Mouse (Mus musculus): ENCODE measurements at regions not wholly inside any gene's neighbourhood (a gene's known extent, or its start where the extent isn't known, plus 50 kb on each side); places are given as distances from the start of the nearest gene placed in this dataset.

DNA sequence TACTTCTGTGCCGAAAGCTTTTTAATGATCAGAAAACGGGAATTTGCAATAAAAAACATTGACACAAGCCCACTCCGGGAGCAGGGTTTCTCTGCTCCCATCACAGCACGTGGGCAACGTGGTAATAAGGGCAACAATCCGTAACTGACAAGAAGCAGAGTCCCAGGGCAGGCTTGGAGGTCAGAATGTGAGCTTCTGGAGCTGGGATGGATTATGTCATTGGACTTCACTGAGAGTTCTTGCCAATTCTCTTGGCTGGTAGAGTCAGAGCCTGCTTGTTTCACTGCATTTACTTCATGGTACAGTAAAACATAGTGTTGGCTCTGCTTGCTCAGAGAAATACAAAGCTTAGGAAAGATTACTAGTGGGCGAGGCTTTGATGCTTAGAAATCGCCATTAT, 252.7 kb downstream of the Lmo4 start:
- no peak for ATAC-seq (ENCODE audit: insufficient number of reproducible peaks, low FRiP score, low TSS enrichment)

- no peak for ATAC-seq (ENCODE audit: insufficient number of reproducible peaks, low FRiP score, low TSS enrichment)
Observed at GRCm38 (mm10) chr3:143949656-143950055, 255.4 kb downstream of the Lmo4 start.

DNA sequence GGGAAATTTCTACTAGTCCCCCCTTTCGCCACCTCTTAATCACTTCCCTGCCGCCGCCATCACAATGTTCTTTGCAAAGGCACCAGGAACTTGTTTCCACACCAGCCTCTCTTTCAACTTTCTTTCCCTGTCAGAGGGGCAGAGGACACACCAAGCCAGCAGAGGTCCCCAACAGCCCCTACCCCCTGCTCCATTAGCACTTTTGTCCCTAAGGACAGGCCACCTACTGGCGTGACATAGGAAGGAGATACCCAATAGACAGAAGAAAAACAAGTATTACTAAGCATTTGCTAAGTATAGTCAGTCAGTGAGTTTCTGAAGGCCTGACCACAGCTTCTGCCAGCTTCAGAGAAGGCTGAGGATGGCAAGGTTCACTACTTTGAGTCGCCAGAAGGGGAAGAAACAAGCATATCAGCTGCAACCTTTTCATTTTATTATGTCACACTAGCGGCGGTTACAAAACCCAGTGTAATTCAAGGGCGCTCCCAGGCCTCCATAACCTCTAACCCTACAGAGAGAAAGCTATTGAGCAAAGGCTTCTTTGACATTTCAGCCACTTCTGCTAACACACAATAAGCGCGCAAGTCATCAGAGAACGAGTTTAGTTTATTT, 255.9 kb downstream of the Lmo4 start:
- ATAC-seq (ENCODE audit: insufficient number of reproducible peaks, low FRiP score, low TSS enrichment): no peak

DNA sequence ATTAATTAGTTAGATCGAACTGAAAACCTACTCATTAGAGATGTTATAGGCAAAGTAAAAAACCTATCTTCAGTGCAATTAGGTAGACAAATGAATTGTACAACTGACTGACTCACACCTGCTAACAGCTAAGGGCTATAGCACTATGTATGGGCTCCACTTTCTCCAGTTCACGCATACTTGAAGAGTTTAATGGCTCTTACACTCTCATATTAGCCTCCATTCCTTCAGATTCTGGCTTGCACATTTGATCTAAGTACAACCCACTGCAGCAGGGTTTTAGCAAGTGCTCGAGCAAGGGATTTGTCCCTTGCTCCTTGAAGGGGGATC, 257.1 kb downstream of the Lmo4 start:
- no peak for ATAC-seq (ENCODE audit: insufficient number of reproducible peaks, low FRiP score, low TSS enrichment)

DNA sequence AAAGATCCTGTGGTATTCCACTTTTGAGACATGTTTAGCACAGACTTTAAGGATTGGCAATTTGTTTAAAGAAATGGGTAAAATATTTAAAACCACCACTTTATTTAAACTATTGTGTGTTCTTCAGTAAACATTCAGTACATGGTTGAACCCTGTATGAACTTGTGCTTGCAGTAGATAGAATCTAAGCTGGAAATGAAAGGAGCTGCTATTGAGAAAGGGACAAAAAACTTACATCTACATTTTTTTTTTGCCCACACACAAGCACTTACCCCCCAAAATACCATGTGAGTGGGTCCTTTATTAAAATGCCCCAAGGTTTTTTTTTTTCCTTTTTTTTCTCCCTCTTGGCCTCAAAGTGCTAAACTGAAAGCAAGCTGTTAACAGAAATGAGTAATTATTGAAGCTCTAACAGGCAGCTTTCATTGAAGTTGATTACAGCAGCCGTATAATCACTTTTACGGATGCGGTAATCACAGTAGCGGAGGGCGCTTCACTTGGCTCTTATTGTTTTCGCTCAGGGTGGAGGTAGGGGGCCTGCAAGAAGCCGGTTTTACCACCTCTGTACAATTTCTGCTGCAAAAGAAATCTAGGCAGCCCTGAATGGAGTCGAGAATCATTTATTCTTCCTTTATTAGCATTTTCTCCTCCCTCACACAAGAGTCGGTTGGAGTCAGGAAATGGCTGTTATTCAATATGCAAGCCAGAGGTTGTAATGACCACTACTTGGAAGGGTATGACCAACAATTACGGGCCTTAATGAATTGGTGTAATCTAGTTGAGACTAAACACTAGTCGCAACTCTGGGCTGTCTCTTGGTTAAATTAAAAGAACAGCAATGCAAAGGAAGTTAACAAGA, 257.7 kb downstream of the Lmo4 start:
- no peak for ATAC-seq (ENCODE audit: insufficient number of reproducible peaks, low FRiP score, low TSS enrichment)

- ATAC-seq (ENCODE audit: insufficient number of reproducible peaks, low FRiP score, low TSS enrichment): peak; percentile 31; the same call in 1 of the 2 replicates
Observed at GRCm38 (mm10) chr3:143939068-143939709, 265.8 kb downstream of the Lmo4 start.

GRCm38 (mm10) chr3:143925322-143925721, 279.7 kb downstream of the Lmo4 start:
- ATAC-seq (ENCODE audit: insufficient number of reproducible peaks, low FRiP score, low TSS enrichment): no peak

DNA sequence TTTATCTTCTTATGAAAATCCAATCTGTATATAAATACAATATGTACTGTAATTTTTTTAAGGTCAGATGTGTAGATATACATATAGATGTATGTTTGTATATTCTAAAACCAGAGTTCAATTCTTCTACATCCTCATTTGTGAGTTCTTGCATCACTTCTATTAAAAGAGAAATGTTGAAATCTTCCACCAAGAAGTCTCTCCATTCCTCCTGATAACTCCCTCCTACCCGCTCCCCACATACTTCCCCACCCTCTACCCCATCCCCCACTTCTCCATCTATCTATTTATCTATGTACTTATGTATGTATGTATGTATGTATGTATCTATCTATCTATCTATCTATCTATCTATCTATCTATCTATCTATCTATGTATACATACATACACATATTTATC, 285.3 kb downstream of the Lmo4 start:
- ATAC-seq (ENCODE audit: insufficient number of reproducible peaks, low FRiP score, low TSS enrichment): no peak

DNA sequence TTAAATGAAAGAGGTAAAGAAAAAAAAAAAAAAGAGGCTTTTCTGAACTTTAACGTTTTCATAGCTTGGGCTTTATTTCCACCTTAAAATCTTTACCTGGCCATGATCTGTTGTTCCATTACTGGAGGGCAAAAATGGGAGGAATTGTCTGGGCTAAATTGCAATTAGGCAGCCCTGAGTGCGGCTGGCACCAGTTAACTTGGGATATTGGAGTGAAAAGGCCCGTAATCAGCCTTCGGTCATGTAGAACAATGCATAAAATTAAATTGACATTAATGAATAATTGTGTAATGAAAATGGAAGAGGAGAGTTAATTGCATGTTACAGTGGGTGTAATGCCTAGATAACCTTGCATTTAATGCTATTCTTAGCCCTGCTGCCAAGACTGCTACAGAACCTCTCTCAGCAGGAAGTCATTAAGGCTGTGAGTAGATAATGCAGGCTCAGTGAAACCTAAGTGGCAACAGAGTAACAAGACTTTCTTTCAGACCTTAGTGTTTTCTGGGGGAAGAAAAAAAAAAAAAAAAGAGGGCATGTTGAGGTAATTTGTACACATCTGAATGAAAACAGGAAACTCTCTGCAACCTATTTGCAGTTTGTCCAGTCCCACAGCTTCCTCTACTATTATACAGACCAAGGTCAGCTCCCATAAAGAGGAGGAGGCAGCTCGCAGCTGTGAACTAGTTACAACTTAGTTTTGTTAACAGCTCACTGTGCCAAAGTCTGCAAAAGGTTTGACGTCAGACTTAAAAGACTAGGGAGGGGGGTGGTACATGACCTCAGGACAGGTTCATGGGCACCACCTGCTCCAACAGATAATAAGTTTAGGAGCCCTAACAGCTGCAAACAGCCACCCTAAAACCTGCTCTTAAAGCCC, 290.4 kb downstream of the Lmo4 start:
- no peak for ATAC-seq (ENCODE audit: insufficient number of reproducible peaks, low FRiP score, low TSS enrichment)

DNA sequence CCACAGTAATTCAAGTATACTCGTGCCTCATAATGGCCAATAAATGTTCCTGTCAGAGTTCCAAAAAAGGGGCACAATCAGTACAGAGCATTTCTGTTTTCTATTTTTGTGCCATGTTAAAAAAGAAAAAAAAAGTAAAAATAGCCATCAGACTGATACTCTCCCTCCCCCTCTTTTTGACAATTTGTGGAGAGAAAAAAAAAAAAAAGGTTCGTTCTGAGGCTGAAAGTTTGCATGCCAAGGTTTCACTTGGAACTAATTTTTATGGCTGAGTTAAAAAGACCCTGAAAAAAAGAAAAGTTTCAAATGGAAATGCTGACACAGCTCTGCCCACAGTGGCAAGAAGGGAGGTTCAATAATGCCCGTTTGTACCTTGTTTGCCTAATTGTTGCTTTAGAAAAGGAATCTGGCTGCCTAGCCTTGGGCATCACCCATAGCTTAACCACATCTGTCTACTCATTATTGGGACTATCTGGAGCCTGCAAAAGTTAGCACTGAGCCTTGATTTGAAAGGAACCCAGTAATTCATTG, 291.9 kb downstream of the Lmo4 start:
- no peak for ATAC-seq (ENCODE audit: insufficient number of reproducible peaks, low FRiP score, low TSS enrichment)

DNA sequence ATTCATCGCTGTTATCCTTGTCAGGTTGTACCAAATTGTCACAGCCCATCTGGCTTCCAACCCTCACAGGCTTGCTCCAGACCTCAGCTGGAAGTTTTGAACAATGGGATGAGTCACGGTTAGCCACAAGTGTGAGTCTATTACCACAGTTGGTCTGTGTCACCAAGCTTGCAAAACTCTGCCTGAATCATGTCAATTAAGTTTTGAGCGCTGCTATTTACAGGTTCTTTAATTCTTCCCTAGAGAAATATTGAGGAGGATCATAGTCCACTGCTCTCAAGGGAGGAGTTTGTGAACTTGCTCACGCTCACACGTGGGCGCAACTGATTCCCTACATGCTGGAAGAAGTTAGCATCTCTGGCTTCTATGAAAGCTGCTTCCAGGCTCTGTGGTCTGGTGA, 292.6 kb downstream of the Lmo4 start:
- ATAC-seq (ENCODE audit: insufficient number of reproducible peaks, low FRiP score, low TSS enrichment): no peak

GRCm38 (mm10) chr3:143909341-143909740, 295.7 kb downstream of the Lmo4 start:
- no peak for ATAC-seq (ENCODE audit: insufficient number of reproducible peaks, low FRiP score, low TSS enrichment)

- no peak for ATAC-seq (ENCODE audit: insufficient number of reproducible peaks, low FRiP score, low TSS enrichment)
Observed at GRCm38 (mm10) chr3:143903421-143903820, 301.6 kb downstream of the Lmo4 start.

GRCm38 (mm10) chr3:143880813-143881212, 324.2 kb downstream of the Lmo4 start:
- no peak for ATAC-seq (ENCODE audit: insufficient number of reproducible peaks, low FRiP score, low TSS enrichment)

DNA sequence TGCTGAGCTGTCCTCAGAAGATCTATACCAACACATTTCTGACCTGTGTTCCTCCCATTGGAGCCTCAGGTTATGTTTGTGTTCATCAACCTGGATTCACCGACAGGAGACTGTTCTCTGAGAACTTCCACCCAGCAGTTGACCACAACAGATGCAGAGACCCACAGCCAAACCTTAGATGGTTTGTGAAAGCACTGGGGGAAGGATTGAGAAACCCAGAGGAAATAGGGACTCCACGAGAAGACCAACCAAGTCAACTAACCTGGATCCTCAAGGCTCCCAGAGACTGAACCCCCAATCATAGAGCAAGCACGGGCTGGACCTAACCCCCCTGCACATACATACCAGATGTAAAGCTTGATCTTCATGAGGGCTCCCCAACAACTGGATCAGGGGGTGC, 331.1 kb downstream of the Lmo4 start:
- ATAC-seq (ENCODE audit: insufficient number of reproducible peaks, low FRiP score, low TSS enrichment): no peak

- ATAC-seq (ENCODE audit: insufficient number of reproducible peaks, low FRiP score, low TSS enrichment): no peak
Observed at GRCm38 (mm10) chr3:143866521-143866920, 338.5 kb downstream of the Lmo4 start.

DNA sequence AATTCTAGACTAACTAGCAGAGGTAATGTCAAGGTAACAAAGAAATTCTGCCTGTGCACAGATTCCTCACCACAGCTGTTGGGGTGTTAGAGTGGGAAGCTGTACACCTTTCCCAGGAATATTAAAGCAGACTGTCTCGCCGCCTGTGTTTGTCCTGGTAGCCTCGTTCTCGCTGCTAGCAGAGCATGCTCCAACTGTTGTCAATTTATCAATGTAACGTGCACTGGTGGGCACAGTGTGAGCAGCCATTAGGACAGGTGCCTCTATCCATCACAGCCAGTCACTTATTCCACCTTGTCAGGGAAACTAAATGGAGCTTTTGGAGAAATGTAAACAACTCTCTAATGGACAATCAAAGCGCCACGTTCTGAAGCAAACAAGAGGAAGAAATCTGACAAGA, 339.4 kb downstream of the Lmo4 start:
- ATAC-seq (ENCODE audit: insufficient number of reproducible peaks, low FRiP score, low TSS enrichment): no peak

GRCm38 (mm10) chr3:143864490-143864889, 340.5 kb downstream of the Lmo4 start:
- no peak for ATAC-seq (ENCODE audit: insufficient number of reproducible peaks, low FRiP score, low TSS enrichment)

- no peak for ATAC-seq (ENCODE audit: insufficient number of reproducible peaks, low FRiP score, low TSS enrichment)
Observed at GRCm38 (mm10) chr3:143862531-143862930, 342.5 kb downstream of the Lmo4 start.

GRCm38 (mm10) chr3:143861866-143862265, 343.2 kb downstream of the Lmo4 start:
- ATAC-seq (ENCODE audit: insufficient number of reproducible peaks, low FRiP score, low TSS enrichment): no peak
